Mouse (Mus musculus) hindbrain, embryonic 12.5 days (tissue): ENCODE data around the gene Omp. TPM values are rescaled to one million over a fixed set of nuclear protein-coding genes. Genes with fewer than 3 reads are reported as not detected.

Experiments
- ATAC-seq: fragments of 200-750 bp; cut with Nextera tagmentation; 2 replicates; pipeline ENCODE4 v1.8.0; 2017; ENCODE audit warnings: moderate TSS enrichment; ENCODE audit not compliant: low FRiP score
- H3K27ac ChIP-seq: fragments of 300-500 bp; sonication (generic); 2 replicates; pipeline ENCODE4 v1.5.1; 2016; ENCODE audit warnings: mild to moderate bottlenecking
- H3K27me3 ChIP-seq: fragments of 300-500 bp; sonication (generic); 2 replicates; pipeline ENCODE4 v1.6.1; 2016; ENCODE audit warnings: mild to moderate bottlenecking
- H3K36me3 ChIP-seq: fragments of 300-500 bp; sonication (generic); 2 replicates; pipeline ENCODE4 v1.6.1; 2016; ENCODE audit warnings: mild to moderate bottlenecking
- H3K4me1 ChIP-seq: fragments of 300-500 bp; sonication (generic); 2 replicates; pipeline ENCODE4 v1.6.1; 2016
- H3K4me2 ChIP-seq: fragments of 300-500 bp; sonication (generic); replicated peaks from 2 replicates; pipeline ENCODE4 v1.6.1; 2016; ENCODE audit warnings: mild to moderate bottlenecking
- H3K4me3 ChIP-seq: fragments of 300-500 bp; sonication (generic); 2 replicates; pipeline ENCODE4 v1.5.1; 2016; ENCODE audit warnings: mild to moderate bottlenecking
- H3K9ac ChIP-seq: fragments of 300-500 bp; sonication (generic); 2 replicates; pipeline ENCODE4 v1.6.1; 2016; ENCODE audit warnings: mild to moderate bottlenecking, moderate library complexity
- H3K9me3 ChIP-seq: fragments of 300-500 bp; sonication (generic); replicated peaks from 2 replicates; pipeline ENCODE4 v1.6.1; 2016; ENCODE audit warnings: mild to moderate bottlenecking
- WGBS: fragments of 180-500 bp; shearing (Covaris S2); methylation state at CpG from one replicate; pipeline ENCODE4 v1.1.7; 2016; 5-methylcytosine and 5-hydroxymethylcytosine counted together
- polyA plus RNA-seq: library from polyadenylated mRNA; unstranded; fragments of >200 nt; fragmentation: Nextera tagmentation; extraction: Ambion mirVana; gene quantifications from 2 replicates; pipeline ENCODE4 v1.2.1, GENCODE M21; 2016

Gene Omp
- polyA plus RNA-seq, 1 experiment from 2014 or later: 0.28 TPM

DNA sequence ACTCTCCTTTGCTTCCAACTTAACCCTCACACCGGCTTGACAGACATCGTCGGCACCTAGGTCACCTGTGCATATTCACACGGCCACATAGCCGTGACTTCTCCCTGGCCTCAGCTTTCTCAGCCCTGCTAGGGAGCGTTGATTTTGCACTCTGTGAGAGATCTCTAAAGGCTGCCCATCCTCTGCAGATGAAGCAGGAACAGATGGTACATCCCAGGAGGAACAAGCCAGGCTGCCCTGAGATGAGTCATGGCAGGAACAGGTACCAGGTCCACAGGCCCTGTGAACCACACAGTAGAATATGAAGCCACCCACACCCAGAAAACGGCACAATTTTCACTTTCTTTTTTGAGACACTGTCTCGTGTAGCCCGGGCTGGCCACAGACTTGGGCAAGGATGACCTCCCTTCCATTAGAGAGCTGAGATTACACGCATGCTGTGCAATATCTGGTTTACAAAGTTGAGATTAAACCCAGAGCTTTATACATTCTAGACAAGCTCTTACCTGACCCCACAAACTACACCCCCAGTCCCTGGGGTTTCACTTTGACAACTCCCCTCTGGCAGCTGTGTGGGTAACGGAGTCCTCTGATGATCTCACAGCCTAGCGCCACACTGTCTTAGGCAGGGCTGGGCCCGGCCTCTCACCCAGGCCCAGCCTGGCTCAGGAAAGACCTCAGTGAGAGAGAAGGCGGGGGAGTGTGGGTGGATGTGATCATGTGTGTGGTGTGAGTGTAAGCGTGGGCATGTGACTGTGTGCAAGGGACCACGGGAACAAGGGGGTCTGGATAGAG is 36.5 kb downstream of the Omp start:
- Histone ChIP-seq H3K9ac (no peak overlapping the region), H3K36me3 (no peaks in the 10 kb centered on the region), H3K27me3 (peaks cover 30% of the 10 kb centered on the region), H3K4me1 (peaks cover 11% of the 10 kb centered on the region), H3K4me3 (no peak overlapping the region), H3K9me3 (no peaks in the 10 kb centered on the region), H3K27ac (no peak overlapping the region), H3K4me2 (no peak overlapping the region)
- WGBS: 82% methylated on average over 16 of the region's 16 CpGs
- no peak for ATAC-seq

DNA sequence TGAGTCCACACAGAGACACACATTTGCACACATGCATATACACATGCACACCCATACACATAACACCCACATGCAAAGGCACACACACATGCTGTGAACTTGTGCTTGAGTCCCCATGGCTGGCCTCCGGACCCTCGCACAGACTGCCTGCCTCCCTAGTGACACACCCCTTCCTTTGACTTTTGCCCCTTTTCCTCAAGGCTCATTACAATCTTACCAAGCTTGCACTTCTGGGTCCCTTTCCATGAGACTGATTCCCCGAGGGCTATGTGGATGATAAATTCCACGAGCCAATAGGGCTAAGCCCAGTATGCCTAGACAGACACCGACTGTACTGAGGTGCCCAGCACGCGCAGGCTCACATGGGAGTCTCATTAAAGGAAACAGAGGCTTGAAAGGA is 39.0 kb downstream of the Omp start:
- Histone ChIP-seq H3K9ac (no peak overlapping the region), H3K27ac (no peak overlapping the region), H3K4me2 (no peak overlapping the region), H3K4me3 (no peak overlapping the region), H3K9me3 (no peaks in the 10 kb centered on the region), H3K4me1 (peaks cover 19% of the 10 kb centered on the region), H3K36me3 (no peaks in the 10 kb centered on the region), H3K27me3 (peaks cover 14% of the 10 kb centered on the region)
- 89% methylated on average over 7 of the region's 7 CpGs for WGBS
- ATAC-seq: no peak

DNA sequence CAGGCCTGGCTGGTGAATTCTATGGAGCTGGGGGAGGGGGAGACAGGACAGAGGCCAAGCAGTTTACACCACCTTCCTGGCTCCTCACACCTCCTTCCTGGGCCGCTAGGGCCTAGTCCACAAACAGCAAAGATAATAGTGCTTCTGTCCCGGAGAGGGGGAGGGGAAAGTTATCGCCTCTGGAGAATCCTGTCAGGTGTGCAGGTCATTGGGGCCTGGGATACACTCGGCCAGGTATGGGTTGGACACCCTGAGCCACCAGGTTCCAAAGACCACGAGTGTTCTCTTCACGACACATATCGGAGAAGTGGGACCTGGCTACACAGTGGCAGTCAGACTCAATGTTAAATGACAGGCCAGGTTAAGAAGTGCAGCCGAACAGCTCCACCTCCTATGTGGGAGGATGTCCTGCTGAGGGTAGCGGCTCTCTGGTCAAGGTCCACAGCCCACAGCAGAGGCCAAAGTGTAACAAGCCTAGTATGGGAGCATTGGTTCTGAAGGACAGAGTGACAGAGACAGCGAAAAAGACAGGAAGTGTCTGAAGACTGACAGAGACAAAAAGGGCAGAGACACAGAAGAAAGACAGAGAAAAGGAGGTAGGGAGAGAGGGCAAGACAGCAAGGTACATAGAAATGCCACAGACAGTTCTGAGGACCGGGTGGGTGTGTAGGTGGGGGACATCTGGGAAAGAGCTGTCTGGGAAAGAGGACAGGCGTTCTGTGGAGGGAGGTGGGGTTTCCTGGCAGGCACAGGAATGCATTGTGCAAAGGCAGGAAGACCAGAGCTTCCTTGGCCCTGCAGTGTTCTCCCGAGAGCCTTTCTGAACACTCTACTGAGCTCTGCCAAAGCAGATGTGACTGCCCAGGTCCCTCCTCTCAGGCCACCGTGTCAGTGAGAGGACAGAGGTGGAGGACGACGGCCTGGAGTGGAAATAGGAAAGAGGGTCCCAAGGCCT is 40.5 kb downstream of the Omp start:
- H3K4me1 ChIP-seq: peaks cover 13% of the 10 kb centered on the region
- H3K4me3 ChIP-seq: no peak overlapping the region
- H3K4me2 ChIP-seq: no peak overlapping the region
- ATAC-seq: no peak
- 65% methylated on average over 16 of the region's 16 CpGs for WGBS
- H3K9me3 ChIP-seq: no peaks in the 10 kb centered on the region
- no peak overlapping the region for H3K27ac ChIP-seq
- H3K9ac ChIP-seq: no peak overlapping the region; the same call in 1 of the 2 replicates
- peaks cover 4% of the 10 kb centered on the region; the same call in 1 of the 2 replicates for H3K27me3 ChIP-seq
- no peaks in the 10 kb centered on the region for H3K36me3 ChIP-seq

DNA sequence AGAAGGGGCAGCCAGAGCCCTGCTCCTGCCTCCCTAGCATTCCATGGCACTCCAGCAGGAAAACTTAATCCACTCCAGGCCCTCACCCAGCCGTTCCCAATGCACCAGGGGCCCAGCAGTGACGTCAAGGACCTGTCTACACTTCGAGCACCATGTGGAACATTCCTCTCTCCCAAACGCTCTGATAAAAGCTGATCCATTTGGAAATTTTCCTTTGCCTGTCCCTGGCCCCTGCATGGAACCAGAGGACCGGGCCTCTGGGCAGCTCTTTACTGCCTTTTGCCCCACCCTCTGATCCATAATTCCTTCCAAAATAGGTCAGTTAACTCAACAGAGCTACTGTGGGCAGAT is 41.4 kb downstream of the Omp start:
- ATAC-seq: no peak
- 80% methylated on average over 5 of the region's 5 CpGs for WGBS
- Histone ChIP-seq H3K4me1 (peaks cover 13% of the 10 kb centered on the region), H3K4me3 (no peak overlapping the region), H3K9me3 (no peaks in the 10 kb centered on the region), H3K9ac (no peak overlapping the region), H3K36me3 (no peaks in the 10 kb centered on the region), H3K27ac (no peak overlapping the region), H3K27me3 (0 out of 2 replicates have a peak, but pooled peaks cover under 1% of the 10 kb centered on the region), H3K4me2 (no peak overlapping the region)

DNA sequence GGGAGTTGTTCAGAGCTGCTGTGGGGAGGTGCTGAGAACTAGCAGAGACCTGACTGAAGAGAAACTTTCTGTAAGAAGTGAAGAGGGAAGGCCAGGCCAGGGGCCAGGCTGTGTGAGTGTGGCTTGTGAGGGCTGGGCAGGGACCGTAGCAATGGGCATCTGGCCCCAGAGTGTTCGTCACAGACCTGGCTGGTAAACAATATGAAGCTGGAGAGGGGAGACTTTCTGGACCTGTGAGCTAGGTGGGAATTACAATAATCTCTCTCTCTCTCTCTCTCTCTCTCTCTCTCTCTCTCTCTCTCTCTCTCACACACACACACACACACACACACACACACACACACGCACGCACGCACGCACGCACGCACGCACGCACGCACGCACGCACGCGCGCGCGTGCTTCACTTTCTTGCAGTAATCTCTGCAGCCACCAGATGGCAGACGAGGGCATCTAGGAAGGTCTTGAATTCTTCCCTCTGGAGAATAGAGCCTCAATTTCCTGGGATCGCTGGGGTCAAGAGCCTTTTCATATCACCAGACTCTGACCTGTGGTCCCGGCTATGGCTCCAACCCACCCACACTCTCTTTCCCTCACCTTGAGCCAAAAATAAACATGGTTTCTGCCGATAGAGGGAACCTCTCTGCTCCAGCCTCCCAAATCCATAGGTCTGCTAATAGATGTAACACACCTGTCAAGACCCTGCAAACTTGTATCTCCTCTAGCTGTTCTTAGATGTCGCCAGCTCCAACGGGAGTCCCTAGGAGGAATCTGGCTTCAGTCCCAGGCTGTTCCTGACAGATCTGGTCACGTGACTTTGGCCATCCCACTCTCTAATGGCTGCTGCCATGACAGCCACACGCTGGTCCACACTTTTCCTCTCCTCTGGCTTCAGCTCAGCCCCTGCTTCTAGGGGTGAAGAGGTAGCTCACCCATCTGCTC is 42.0 kb downstream of the Omp start:
- Histone ChIP-seq H3K4me3 (peak overlapping the region; percentile 28), H3K27me3 (no peaks in the 10 kb centered on the region), H3K9me3 (no peaks in the 10 kb centered on the region), H3K36me3 (no peaks in the 10 kb centered on the region), H3K4me2 (peak overlapping the region; percentile 53), H3K27ac (peak overlapping the region; percentile 55; the same call in 1 of the 2 replicates), H3K9ac (no peak overlapping the region), H3K4me1 (peaks cover 13% of the 10 kb centered on the region)
- WGBS: 15% methylated on average over 23 of the region's 26 CpGs
- peak; percentile 66 for ATAC-seq

DNA sequence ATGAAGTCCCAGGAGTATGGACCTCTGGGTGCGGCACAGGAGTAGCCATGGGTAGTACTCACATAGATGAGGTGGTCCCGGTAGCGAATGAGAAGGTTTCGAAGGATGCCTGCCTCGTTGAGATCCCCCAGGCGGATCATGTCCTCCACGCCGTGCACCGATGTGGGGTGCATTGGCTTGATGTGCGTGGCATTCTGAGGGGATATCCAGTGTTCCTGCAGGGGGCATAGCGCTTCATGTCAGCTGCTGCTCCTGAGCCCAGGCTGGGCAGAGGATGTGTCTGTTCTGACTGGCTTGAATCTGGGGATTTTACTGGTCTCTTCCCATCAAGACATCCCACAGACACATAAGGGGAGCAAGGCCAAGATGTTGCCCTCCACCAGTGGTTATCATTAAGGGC is 42.8 kb downstream of the Omp start:
- peak overlapping the region; percentile 55; the same call in 1 of the 2 replicates for H3K27ac ChIP-seq
- H3K9ac ChIP-seq: 0 out of 2 replicates have a peak overlapping the region, but pooled peaks have one; percentile 39
- H3K4me3 ChIP-seq: no peak overlapping the region
- H3K9me3 ChIP-seq: no peaks in the 10 kb centered on the region
- H3K27me3 ChIP-seq: no peaks in the 10 kb centered on the region
- 96% methylated on average over 11 of the region's 11 CpGs for WGBS
- ATAC-seq: 0 out of 2 replicates have a peak, but pooled peaks have one; percentile 20
- H3K4me1 ChIP-seq: peaks cover 13% of the 10 kb centered on the region
- peaks cover 5% of the 10 kb centered on the region for H3K36me3 ChIP-seq
- peak overlapping the region; percentile 53; the same call in 1 of the 2 replicates for H3K4me2 ChIP-seq

DNA sequence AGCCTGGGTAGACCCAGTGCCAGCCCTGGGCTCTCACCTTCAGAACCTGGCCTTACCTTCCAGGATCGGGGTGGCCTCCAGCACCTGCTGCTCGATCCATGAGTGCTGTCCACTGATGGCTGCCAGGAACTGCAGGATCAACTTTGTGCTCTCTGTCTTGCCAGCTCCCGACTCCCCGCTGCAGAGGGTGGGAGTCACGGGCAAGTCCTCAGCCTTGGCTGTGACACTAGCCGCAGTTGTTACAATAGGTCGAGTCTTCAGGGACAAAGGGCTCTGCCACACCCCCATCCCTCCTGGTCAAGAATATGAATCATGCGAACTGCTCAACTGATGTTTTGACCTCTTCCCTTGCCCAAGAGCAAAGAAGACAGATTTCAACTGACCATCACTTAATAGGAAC is 47.7 kb downstream of the Omp start:
- WGBS: 91% methylated on average over 8 of the region's 8 CpGs
- H3K4me1 ChIP-seq: peaks cover 8% of the 10 kb centered on the region; the same call in 1 of the 2 replicates
- H3K4me2 ChIP-seq: no peak overlapping the region
- H3K27me3 ChIP-seq: no peaks in the 10 kb centered on the region
- no peaks in the 10 kb centered on the region for H3K9me3 ChIP-seq
- H3K36me3 ChIP-seq: peaks cover 19% of the 10 kb centered on the region
- no peak for ATAC-seq
- no peak overlapping the region for H3K9ac ChIP-seq
- H3K4me3 ChIP-seq: no peak overlapping the region
- H3K27ac ChIP-seq: no peak overlapping the region

DNA sequence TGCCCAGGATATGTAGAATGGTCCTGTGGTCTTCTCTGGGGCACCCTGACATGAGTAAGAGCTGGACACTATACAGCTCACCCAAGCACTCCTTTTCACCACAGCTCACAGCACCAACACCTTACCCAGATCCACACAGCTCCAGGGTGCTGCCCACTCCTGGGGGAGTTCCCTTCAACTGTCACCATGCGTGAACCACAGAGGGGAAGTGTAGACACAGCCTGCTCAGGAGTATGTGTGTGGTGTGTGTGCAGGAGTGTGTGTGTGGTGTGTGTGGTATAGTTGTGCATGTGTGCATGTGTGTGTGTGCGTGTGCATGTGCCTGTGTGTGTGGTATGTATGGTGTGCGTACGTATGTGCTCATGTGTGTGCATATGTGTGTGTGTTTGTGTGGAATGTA is 49.5 kb downstream of the Omp start:
- no peaks in the 10 kb centered on the region for H3K4me1 ChIP-seq
- no peaks in the 10 kb centered on the region for H3K27me3 ChIP-seq
- ATAC-seq: no peak
- H3K9ac ChIP-seq: no peak overlapping the region
- no peak overlapping the region for H3K4me3 ChIP-seq
- H3K27ac ChIP-seq: no peak overlapping the region
- H3K36me3 ChIP-seq: peaks cover 22% of the 10 kb centered on the region
- 97% methylated on average over 4 of the region's 4 CpGs for WGBS
- H3K4me2 ChIP-seq: no peak overlapping the region
- H3K9me3 ChIP-seq: no peaks in the 10 kb centered on the region

Other genes starting within 250 kb of the Omp start
- gene Gdpd4, start 225.5 kb downstream of the Omp start, polyA plus RNA-seq: not detected in 2 replicates
- 21.9 and 22.5 TPM in 2 replicates for gene Myo7a, start 26.0 kb downstream of the Omp start, polyA plus RNA-seq
- 12.3 and 12.7 TPM in 2 replicates for gene Capn5, start 32.8 kb upstream of the Omp start, polyA plus RNA-seq
- 0.09 TPM in 1 of 2 replicates, not detected in the other for gene B3gnt6, start 54.0 kb upstream of the Omp start, polyA plus RNA-seq
- 14.9 and 15.8 TPM in 2 replicates for gene Acer3, start 175.7 kb upstream of the Omp start, polyA plus RNA-seq
- gene Tsku, start 215.8 kb upstream of the Omp start, polyA plus RNA-seq: 9.0 and 10.3 TPM in 2 replicates